Mouse (Mus musculus) olfactory bulb, adult 2 months (tissue): ENCODE results near the gene Auts2.

Source experiments
- CTCF ChIP-seq: fragments of 200-500 bp; IDR thresholded peaks from 2 replicates; pipeline ENCODE4 v1.5.1; 2012; ENCODE audit warnings: low read depth, mild to moderate bottlenecking, low read length, moderate library complexity; ENCODE audit not compliant: insufficient read depth
- POLR2A ChIP-seq: fragments of 200-500 bp; IDR thresholded peaks from 2 replicates; pipeline ENCODE4 v1.6.1; 2012; ENCODE audit warnings: mild to moderate bottlenecking, low read depth, low read length, moderate library complexity; ENCODE audit not compliant: insufficient read depth

DNA sequence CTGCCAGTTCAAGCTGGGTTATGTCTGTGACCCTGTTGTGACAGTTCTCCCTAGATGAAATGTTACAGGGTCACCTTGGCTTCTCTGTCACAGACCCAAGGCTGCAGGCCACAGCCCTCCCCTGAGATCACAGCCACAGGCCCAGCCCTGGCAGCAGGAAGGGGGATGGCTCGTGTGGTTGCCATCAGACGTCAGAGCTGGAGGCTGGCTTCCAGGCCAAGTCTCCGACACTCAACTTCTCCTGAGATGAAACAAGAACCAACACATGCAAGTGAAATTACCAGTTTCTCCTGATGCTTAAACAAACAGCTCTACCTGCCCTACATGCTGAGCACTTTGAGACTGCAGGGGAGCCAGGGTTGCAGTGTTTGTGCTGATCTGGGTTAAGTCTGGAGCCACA lies 713.9 kb downstream of the Auts2 start:
- TF ChIP-seq POLR2A (no peak), CTCF (no peak)
